Mouse (Mus musculus): ENCODE measurements around the gene Oxsm. TPM values are rescaled to one million over a fixed set of nuclear protein-coding genes. Genes with fewer than 3 reads are reported as not detected.

Gene Oxsm
- total RNA-seq (2021): 10 to 100 TPM; 17.1 to 18.8 TPM

DNA sequence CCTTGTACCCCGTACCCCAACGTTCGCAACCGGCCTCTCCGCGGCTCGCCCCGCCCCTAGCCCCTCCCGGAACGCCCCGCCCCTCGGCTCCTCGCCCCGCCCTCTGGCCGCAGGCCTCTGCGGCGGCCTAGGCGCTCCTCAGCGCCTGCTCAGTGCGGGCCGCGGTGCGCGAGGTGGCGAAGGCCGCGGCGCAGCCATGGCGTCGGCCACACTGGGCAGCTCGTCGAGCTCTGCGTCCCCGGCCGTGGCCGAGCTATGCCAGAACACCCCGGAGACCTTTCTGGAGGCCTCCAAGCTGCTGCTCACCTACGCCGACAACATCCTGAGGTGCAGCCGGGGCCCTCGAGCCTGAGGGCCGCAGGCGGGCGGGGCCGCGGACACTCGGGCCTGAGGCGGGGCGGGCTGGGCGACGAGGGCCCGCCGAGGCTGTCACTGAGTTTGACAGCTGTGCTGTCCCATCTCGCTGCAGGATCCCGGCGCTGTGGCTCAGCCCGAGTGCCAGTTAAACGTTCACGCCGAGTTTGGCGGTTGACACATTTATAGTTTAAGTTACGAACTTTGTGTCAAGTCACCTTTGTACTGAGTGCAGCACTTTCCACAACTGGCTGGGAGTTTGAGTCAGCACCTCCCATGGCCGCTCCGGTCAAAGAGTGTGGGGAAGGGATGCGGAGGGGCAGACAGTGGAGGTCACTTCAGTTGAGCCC lies at the start of gene Oxsm, which contains the start of gene Ngly1:
Gene Oxsm (minus strand): TSS at position 638 of the 704 bp plus-strand sequence.
Gene Ngly1 (plus strand): TSS at position 110 of the 704 bp plus-strand sequence.
- peak; percentile 91 for DNase-seq
- intact Hi-C loops (cut with DNase I): loop anchor here (2.0 kb wide), 1 partner anchor 115 kb away; the partner anchor contains the start of gene Top2b

GRCm38 (mm10) chr14:16296816-16297468 lies 47.3 kb upstream of the Oxsm start:
- DNase-seq: no peak
- intact Hi-C loops (cut with DNase I): no loop called here

DNA sequence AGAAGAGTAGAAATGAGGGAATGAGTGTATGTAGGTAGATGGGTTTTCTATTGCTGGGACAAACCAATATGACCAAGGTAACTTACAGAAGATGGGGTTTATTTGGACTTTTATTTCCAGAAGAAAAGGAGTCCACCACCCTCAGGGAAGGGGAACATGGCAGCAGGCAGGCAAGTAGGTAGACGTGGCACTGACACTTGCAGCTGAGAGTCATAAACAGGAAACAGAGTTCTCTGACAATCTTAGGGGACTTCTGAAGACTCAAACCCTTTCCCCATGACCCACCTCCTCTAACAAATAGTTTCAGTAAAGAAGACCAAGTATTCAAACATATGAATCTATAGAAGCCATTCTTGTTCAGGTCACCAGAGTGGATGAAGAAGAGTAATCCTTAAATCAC lies 44.3 kb upstream of the Oxsm start:
- intact Hi-C loops (cut with DNase I): no loop called here
- DNase-seq: no peak

DNA sequence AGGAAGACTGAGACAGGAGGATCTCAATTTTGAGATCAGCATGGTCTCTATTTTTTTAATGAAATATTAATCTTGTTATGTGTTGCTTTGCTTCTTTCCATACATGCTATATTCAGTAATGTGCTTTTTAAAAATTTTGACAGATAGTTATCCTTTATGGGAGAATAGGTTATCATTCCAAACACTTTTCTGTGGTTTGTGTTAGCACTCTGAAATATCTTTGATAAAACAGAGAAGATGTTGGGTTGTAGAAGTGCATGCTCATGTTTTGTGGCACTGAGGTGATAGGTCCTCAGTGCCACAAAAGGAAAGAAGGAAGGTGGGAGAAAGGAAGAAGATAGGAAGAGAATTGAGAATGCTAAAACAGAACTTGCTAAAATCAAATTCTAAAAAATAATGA lies 43.4 kb upstream of the Oxsm start:
- intact Hi-C loops (cut with DNase I): no loop called here
- no peak for DNase-seq

DNA sequence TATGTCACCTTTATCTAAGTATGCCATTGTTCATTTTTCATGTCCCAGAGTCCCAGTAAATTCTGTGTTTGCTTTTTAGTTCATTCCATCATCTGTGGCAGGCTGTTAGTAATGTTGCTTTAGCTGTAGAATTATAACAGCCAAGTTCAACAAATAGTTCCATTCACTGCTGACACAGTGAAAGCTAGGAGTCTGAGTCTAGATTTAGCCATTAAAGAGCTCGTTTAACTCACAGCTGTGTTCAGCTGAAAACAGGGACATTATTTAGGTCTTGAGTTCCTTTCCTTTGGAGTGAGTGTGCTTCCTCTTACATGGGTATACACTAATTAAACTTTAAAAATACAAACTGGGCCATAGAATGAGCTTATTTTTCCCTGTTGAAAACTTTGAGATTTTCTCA lies 42.8 kb upstream of the Oxsm start:
- intact Hi-C loops (cut with DNase I): no loop called here

GRCm38 (mm10) chr14:16283966-16284365 lies 34.4 kb upstream of the Oxsm start:
- intact Hi-C loops (cut with DNase I): no loop called here
- DNase-seq: no peak

More for the DNA sequence above, 42.8 kb upstream of the Oxsm start:
- no peak for DNase-seq

GRCm38 (mm10) chr14:16279196-16279595 lies 29.6 kb upstream of the Oxsm start:
- intact Hi-C loops (cut with DNase I): no loop called here
- no peak for DNase-seq

- intact Hi-C loops (cut with DNase I): loop anchor here (5.0 kb wide), 1 partner anchor 39 kb away; no protein-coding TSS in a partner anchor
- DNase-seq: no peak
Measured at GRCm38 (mm10) chr14:16273677-16274076, 24.1 kb upstream of the Oxsm start.

DNA sequence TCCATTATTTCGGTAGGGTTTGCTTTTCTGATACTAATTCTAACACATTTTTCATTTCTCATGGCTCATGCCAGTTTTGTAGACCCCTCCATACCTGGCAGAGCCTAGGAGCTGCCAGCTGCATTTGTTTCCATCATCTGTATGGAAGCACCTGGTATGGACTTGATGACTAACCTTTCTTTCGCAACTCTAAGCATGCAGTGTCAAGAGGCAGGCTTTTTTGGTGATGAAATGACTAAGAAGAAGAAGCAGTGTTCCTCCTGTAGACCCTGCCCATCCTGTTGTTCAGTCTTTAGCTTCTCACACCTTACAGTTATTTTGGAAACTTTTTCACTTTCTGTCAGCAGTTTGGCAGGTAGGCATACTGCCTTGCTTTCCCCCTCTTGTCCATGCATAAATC lies 20.2 kb upstream of the Oxsm start:
- intact Hi-C loops (cut with DNase I): loop anchor here (5.0 kb wide), 1 partner anchor 43 kb away; no protein-coding TSS in a partner anchor
- DNase-seq: no peak

DNA sequence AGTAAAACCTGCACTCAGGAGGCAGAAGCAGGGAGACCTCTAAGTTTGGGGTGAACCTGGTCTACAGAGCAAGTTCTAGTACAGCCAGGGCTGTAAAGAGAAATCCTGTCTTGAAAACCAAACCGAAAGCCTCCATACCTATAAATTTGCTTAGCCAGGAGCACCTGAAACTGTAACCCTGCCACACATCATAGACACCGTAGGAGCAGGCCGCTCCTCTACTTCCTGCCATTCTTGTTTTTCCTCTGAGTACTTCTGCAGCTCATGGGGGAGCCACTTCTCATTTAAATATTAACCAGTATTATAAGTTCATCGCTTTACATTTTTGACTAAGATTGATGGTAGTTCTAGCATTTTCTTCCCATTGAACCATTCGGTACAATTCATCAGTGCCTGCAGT lies 17.4 kb upstream of the Oxsm start:
- no peak for DNase-seq
- intact Hi-C loops (cut with DNase I): no loop called here

DNA sequence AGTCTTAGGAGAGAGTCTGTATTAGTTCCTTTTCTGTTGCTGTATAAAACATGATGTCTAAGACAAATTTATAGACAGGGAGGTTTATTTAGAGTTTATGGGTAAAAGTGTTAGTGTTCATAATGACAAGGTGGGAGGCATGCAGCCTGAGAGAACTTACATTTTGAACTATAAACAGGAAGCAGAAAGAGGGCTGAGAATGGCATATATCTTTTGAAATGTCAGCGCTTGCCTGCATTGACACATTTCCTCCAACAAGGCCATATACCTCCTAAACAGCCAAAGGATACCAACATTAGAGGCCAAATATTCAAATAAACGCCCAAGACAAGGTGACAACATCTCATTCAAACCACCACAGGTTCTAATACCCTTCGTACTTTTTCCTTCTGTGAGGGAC lies 12.3 kb upstream of the Oxsm start:
- no peak for DNase-seq
- intact Hi-C loops (cut with DNase I): no loop called here

- intact Hi-C loops (cut with DNase I): no loop called here
- DNase-seq: no peak
Measured at GRCm38 (mm10) chr14:16260541-16260940, 10.9 kb upstream of the Oxsm start.

DNA sequence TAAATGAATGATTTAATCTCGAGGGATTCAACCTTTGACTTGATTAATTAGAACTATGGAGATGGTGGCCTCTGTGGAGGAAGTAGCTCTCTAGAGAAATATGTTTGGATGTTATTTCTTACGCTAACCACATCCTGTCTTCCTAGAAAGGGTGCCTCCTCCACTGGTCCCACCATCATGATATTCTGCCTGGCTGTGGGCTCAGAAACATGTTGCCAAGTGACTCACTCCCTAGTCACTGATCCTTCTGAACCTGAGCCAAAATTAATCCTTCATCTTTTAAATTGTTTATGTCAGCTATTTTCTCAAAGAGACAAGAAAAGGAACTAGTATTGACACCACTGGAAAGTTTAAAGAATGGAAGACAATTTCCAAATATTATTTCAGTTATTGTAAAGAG lies 6.6 kb upstream of the Oxsm start:
- no peak for DNase-seq
- intact Hi-C loops (cut with DNase I): no loop called here

DNA sequence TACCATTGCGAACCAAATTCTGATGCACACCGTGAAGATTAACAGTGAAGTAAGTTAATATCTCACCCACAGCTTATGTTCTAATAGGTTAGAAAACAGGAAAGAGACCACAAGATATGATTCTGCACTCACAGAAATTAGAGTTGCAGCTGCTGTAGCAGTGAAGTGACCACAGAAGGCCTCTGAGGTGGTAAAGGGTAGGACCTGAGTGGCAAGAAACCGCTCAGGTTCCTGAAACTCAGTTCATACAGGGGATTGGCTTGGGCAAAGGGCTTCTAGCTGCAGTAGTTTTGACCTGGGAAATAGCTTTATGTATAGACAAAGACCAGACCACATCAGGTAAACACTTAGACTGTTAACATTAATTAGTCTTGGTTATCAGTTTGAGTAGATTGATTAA lies 6.1 kb upstream of the Oxsm start:
- DNase-seq: no peak
- intact Hi-C loops (cut with DNase I): no loop called here

GRCm38 (mm10) chr14:16250099-16250498 lies 491 bp upstream of the Oxsm start:
- intact Hi-C loops (cut with DNase I): no loop called here
- DNase-seq: no peak

DNA sequence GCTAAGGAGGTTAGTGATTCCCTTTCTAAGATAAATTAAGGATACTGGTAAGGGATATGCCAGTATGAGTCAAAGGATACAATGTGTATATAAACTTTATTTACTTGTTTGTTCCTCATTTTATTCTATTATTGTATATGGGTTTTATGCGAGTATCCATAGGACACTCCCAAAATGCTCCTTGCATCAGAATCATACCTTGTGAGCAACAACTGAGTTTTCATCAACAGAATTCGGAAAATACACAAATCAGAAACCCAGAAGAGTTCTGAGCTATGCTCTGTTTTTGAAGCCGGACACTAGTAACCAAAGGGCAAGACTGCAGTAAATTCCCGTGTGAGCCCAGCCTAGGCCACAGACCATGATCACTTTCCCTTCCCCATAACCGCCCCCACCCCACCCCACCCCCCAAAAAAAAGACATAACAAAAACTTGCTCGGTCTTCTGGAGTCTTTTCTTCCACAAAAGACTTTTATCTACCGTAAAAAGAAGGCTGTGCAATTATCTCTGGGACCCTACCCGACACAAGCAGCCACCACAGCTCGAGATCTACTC lies 928 bp downstream of the Oxsm start:
- DNase-seq: no peak
- intact Hi-C loops (cut with DNase I): loop anchor here (2.0 kb wide), 1 partner anchor 116 kb away; the partner anchor contains the start of gene Top2b

DNA sequence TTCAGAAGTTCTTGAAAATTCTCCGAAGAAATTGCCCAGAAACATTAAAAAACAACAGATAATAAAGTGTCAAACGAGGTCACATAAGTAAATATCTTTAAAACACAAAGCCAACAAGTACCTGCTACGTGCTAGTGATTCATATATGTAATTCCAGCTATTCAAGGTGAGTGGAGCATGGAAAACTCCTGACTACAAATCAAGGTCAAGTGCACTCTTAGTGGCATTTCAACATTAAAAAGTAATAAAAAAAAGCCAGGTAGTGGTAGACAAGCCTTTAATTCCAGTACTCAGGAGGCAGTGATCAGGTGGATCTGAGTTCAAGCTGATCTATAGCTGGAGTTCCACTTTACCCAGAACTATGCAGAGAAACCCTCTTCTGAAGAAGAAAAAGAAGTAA lies 1.5 kb downstream of the Oxsm start:
- intact Hi-C loops (cut with DNase I): loop anchor here (2.0 kb wide), 1 partner anchor 117 kb away; the partner anchor contains the start of gene Top2b
- no peak for DNase-seq

GRCm38 (mm10) chr14:16246340-16246912 lies 3.2 kb downstream of the Oxsm start:
- DNase-seq: no peak
- intact Hi-C loops (cut with DNase I): no loop called here

DNA sequence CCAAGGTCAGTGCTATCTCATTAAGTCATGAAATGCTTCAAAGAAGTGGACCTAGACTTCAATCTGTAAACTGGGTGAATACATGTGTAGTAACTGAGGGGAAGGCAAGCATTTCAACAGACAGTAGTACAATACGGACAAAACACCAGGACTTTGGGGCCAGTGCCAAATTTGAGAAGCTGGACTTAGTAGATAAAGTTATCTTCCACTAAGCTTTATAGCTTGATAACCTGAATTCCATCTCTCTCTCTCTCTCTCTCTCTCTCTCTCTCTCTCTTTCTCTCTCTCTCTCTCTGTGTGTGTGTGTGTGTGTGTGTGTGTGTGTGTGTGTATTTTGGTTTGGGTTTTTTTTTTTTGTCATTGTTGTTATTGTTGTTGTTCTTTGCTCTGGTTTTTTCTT lies 4.5 kb downstream of the Oxsm start:
- DNase-seq: no peak
- intact Hi-C loops (cut with DNase I): no loop called here

- intact Hi-C loops (cut with DNase I): no loop called here
- no peak for DNase-seq
Measured at GRCm38 (mm10) chr14:16244370-16244769, 5.2 kb downstream of the Oxsm start.

GRCm38 (mm10) chr14:16243603-16244209 lies 5.9 kb downstream of the Oxsm start:
- peak in 1 of 2 experiments; percentile 36 for DNase-seq
- intact Hi-C loops (cut with DNase I): no loop called here
